Mouse (Mus musculus) stomach, embryonic 14.5 days (tissue): ENCODE measurements around the gene Omt2b. TPM values are rescaled to one million over a fixed set of nuclear protein-coding genes. Genes with fewer than 3 reads are reported as not detected.
"Not testable (repeated sequence)": the region's sequence is repeated elsewhere in the genome, so short reads cannot be mapped to it uniquely, and the experiment has no call there.

Experiments
- ATAC-seq: fragments of 200-750 bp; cut with Nextera tagmentation; 2 replicates; pipeline ENCODE4 v1.8.0; 2017; ENCODE audit warnings: low read depth, moderate TSS enrichment; ENCODE audit not compliant: insufficient number of reproducible peaks, insufficient read depth, low FRiP score
- H3K27ac ChIP-seq: fragments of 300-500 bp; sonication (generic); 2 replicates; pipeline ENCODE4 v1.5.1; 2014; ENCODE audit warnings: mild to moderate bottlenecking, low read length, moderate library complexity, mixed read lengths
- H3K27me3 ChIP-seq: fragments of 300-500 bp; sonication (generic); 2 replicates; pipeline ENCODE4 v1.6.1; 2014; ENCODE audit warnings: low read length, control low read depth, mixed read lengths; ENCODE audit not compliant: control insufficient read depth, insufficient read depth
- H3K36me3 ChIP-seq: fragments of 300-500 bp; sonication (generic); 2 replicates; pipeline ENCODE4 v1.6.1; 2014; ENCODE audit warnings: mild to moderate bottlenecking, control low read depth, low read length, moderate library complexity, mixed read lengths; ENCODE audit not compliant: control insufficient read depth, insufficient read depth
- H3K4me1 ChIP-seq: fragments of 300-500 bp; sonication (generic); 2 replicates; pipeline ENCODE4 v1.6.1; 2014; ENCODE audit warnings: low read length, control low read depth, mixed read lengths; ENCODE audit not compliant: control insufficient read depth, insufficient read depth
- H3K4me2 ChIP-seq: fragments of 300-500 bp; sonication (generic); replicated peaks from 2 replicates; pipeline ENCODE4 v1.6.1; 2014; ENCODE audit warnings: low read depth, low read length, control low read depth
- H3K4me3 ChIP-seq: fragments of 300-500 bp; sonication (generic); 2 replicates; pipeline ENCODE4 v1.5.1; 2014; ENCODE audit warnings: low read depth, low read length, control low read depth
- H3K9ac ChIP-seq: fragments of 300-500 bp; sonication (generic); replicated peaks from 2 replicates; pipeline ENCODE4 v1.6.1; 2014; ENCODE audit warnings: low read depth, mild to moderate bottlenecking, control low read depth, low read length, moderate library complexity, mixed read lengths
- H3K9me3 ChIP-seq: fragments of 300-500 bp; sonication (generic); 2 replicates; pipeline ENCODE4 v1.6.1; 2016; ENCODE audit warnings: low read depth, low read length, control low read depth; ENCODE audit not compliant: control insufficient read depth
- WGBS: fragments of 180-500 bp; shearing (Covaris S2); extraction: QIAGEN DNeasy Blood & Tissue Kit; methylation state at CpG from one replicate; pipeline ENCODE4 v1.1.7; 2014; 5-methylcytosine and 5-hydroxymethylcytosine counted together
- polyA plus RNA-seq: library from polyadenylated mRNA; unstranded; fragments of >200 nt; fragmentation: Nextera tagmentation; extraction: Ambion mirVana; gene quantifications from 2 replicates; pipeline ENCODE4 v1.2.1, GENCODE M21; 2014

Omt2b gene
- polyA plus RNA-seq, 1 experiment from 2014 or later: not detected

GRCm38 (mm10) chr9:78347004-78347403 is 19.6 kb downstream of the Omt2b start:
- Histone ChIP-seq H3K4me2 (no peak overlapping the region), H3K27ac (no peak overlapping the region), H3K9ac (no peak overlapping the region), H3K36me3 (no peaks in the 10 kb centered on the region), H3K9me3 (no peaks in the 10 kb centered on the region), H3K4me3 (no peak overlapping the region), H3K4me1 (no peaks in the 10 kb centered on the region), H3K27me3 (no peaks in the 10 kb centered on the region)
- 54% methylated on average over 3 of the region's 3 CpGs for WGBS
- peak; percentile 81 for ATAC-seq

GRCm38 (mm10) chr9:78348206-78349004 is 21.0 kb downstream of the Omt2b start:
- ATAC-seq, H3K4me3 ChIP-seq, H3K4me1 ChIP-seq, H3K4me2 ChIP-seq, H3K36me3 ChIP-seq, H3K27me3 ChIP-seq, H3K27ac ChIP-seq, H3K9me3 ChIP-seq, H3K9ac ChIP-seq: not testable (repeated sequence)
- 55% methylated on average over 6 of the region's 6 CpGs for WGBS

GRCm38 (mm10) chr9:78349141-78349540 is 21.8 kb downstream of the Omt2b start:
- not testable (repeated sequence) for H3K4me2 ChIP-seq, H3K4me1 ChIP-seq, ATAC-seq, H3K27me3 ChIP-seq, H3K4me3 ChIP-seq, H3K9me3 ChIP-seq, H3K36me3 ChIP-seq, H3K9ac ChIP-seq, H3K27ac ChIP-seq
- 88% methylated on average over 3 of the region's 3 CpGs for WGBS

GRCm38 (mm10) chr9:78350007-78350406 is 22.6 kb downstream of the Omt2b start:
- H3K4me3 ChIP-seq, H3K9me3 ChIP-seq, H3K9ac ChIP-seq, H3K4me1 ChIP-seq, H3K27me3 ChIP-seq, H3K36me3 ChIP-seq, H3K27ac ChIP-seq, H3K4me2 ChIP-seq, ATAC-seq: not testable (repeated sequence)

GRCm38 (mm10) chr9:78351504-78352220 is 24.3 kb downstream of the Omt2b start:
- H3K4me2 ChIP-seq: no peak overlapping the region
- WGBS: 79% methylated on average over 6 of the region's 6 CpGs
- ATAC-seq: no peak

GRCm38 (mm10) chr9:78354665-78355578 is 27.5 kb downstream of the Omt2b start:
- H3K4me3 ChIP-seq: no peak overlapping the region
- no peaks in the 10 kb centered on the region for H3K36me3 ChIP-seq
- ATAC-seq: no peak
- H3K9me3 ChIP-seq: no peaks in the 10 kb centered on the region
- H3K4me1 ChIP-seq: no peaks in the 10 kb centered on the region
- H3K27me3 ChIP-seq: no peaks in the 10 kb centered on the region
- 81% methylated on average over 11 of the region's 11 CpGs for WGBS
- H3K27ac ChIP-seq: no peak overlapping the region
- no peak overlapping the region for H3K4me2 ChIP-seq
- no peak overlapping the region for H3K9ac ChIP-seq

More at GRCm38 (mm10) chr9:78351504-78352220, 24.3 kb downstream of the Omt2b start:
- Histone ChIP-seq H3K4me3 (no peak overlapping the region), H3K9me3 (no peaks in the 10 kb centered on the region), H3K27ac (no peak overlapping the region), H3K4me1 (no peaks in the 10 kb centered on the region), H3K9ac (no peak overlapping the region), H3K36me3 (no peaks in the 10 kb centered on the region), H3K27me3 (no peaks in the 10 kb centered on the region)

GRCm38 (mm10) chr9:78355611-78356010 is 28.2 kb downstream of the Omt2b start, which contains the start of gene Gsta2:
Gene Gsta2, minus strand, starts transcription at chr9:78355788.
- 86% methylated on average over 8 of the region's 8 CpGs for WGBS
- Histone ChIP-seq H3K9me3 (no peaks in the 10 kb centered on the region), H3K27me3 (no peaks in the 10 kb centered on the region), H3K4me3 (no peak within 1 kb of the TSS), H3K36me3 (no peaks in the 10 kb centered on the region), H3K9ac (no peak within 1 kb of the TSS), H3K27ac (no peak within 1 kb of the TSS), H3K4me1 (no peaks in the 10 kb centered on the region), H3K4me2 (no peak within 1 kb of the TSS)
- ATAC-seq: no peak

GRCm38 (mm10) chr9:78358053-78358452 is 30.7 kb downstream of the Omt2b start:
- no peaks in the 10 kb centered on the region for H3K27me3 ChIP-seq
- no peaks in the 10 kb centered on the region for H3K4me1 ChIP-seq
- ATAC-seq: 0 out of 2 replicates have a peak, but pooled peaks have one; percentile 65

More at GRCm38 (mm10) chr9:78358053-78358452, 30.7 kb downstream of the Omt2b start:
- Histone ChIP-seq H3K4me3 (no peak overlapping the region), H3K4me2 (no peak overlapping the region), H3K9me3 (no peaks in the 10 kb centered on the region), H3K27ac (no peak overlapping the region), H3K9ac (no peak overlapping the region), H3K36me3 (no peaks in the 10 kb centered on the region)
- 11% methylated on average over 9 of the region's 9 CpGs for WGBS
